Mouse (Mus musculus) neural tube, embryonic 14.5 days (tissue): ENCODE results near the gene Slc9a7. TPM values are rescaled to one million over a fixed set of nuclear protein-coding genes. Genes with fewer than 3 reads are reported as not detected.

Experiments used
- ATAC-seq: fragments of 200-750 bp; cut with Nextera tagmentation; 2 replicates; pipeline ENCODE4 v1.8.0; 2017; ENCODE audit warnings: low read depth, mild to moderate bottlenecking, moderate TSS enrichment, moderate library complexity
- H3K27ac ChIP-seq: fragments of 300-500 bp; sonication (generic); 2 replicates; pipeline ENCODE4 v1.5.1; 2014; ENCODE audit warnings: low read depth, mild to moderate bottlenecking, control low read depth, low read length, moderate library complexity, mixed read lengths
- H3K27me3 ChIP-seq: fragments of 300-500 bp; sonication (generic); 2 replicates; pipeline ENCODE4 v1.6.1; 2014; ENCODE audit warnings: low read length; ENCODE audit not compliant: control insufficient read depth, insufficient read depth
- H3K36me3 ChIP-seq: fragments of 300-500 bp; sonication (generic); 2 replicates; pipeline ENCODE4 v1.6.1; 2014; ENCODE audit warnings: low read length, mixed read lengths; ENCODE audit not compliant: control insufficient read depth, insufficient read depth
- H3K4me1 ChIP-seq: fragments of 300-500 bp; sonication (generic); 2 replicates; pipeline ENCODE4 v1.6.1; 2014; ENCODE audit warnings: low read length; ENCODE audit not compliant: control insufficient read depth, insufficient read depth
- H3K4me2 ChIP-seq: fragments of 300-500 bp; sonication (generic); 2 replicates; pipeline ENCODE4 v1.6.1; 2014; ENCODE audit warnings: mild to moderate bottlenecking, low read depth, low read length, control low read depth
- H3K4me3 ChIP-seq: fragments of 300-500 bp; sonication (generic); 2 replicates; pipeline ENCODE4 v1.5.1; 2014; ENCODE audit warnings: low read depth, low read length, control low read depth, mixed read lengths
- H3K9ac ChIP-seq: fragments of 300-500 bp; sonication (generic); replicated peaks from 2 replicates; pipeline ENCODE4 v1.6.1; 2014; ENCODE audit warnings: low read depth, mild to moderate bottlenecking, control low read depth, low read length, mixed read lengths
- H3K9me3 ChIP-seq: fragments of 300-500 bp; sonication (generic); 2 replicates; pipeline ENCODE4 v1.6.1; 2016; ENCODE audit warnings: low read length; ENCODE audit not compliant: control insufficient read depth
- WGBS: fragments of 180-500 bp; shearing (Covaris S2); extraction: QIAGEN DNeasy Blood & Tissue Kit; methylation state at CpG from one replicate; pipeline ENCODE4 v1.1.7; 2014; 5-methylcytosine and 5-hydroxymethylcytosine counted together
- polyA plus RNA-seq: library from polyadenylated mRNA; unstranded; fragments of >200 nt; fragmentation: Nextera tagmentation; extraction: Ambion mirVana; gene quantifications from 2 replicates; pipeline ENCODE4 v1.2.1, GENCODE M21; 2014

Slc9a7 gene
- polyA plus RNA-seq, 1 experiment from 2014 or later: 23.1 TPM

DNA sequence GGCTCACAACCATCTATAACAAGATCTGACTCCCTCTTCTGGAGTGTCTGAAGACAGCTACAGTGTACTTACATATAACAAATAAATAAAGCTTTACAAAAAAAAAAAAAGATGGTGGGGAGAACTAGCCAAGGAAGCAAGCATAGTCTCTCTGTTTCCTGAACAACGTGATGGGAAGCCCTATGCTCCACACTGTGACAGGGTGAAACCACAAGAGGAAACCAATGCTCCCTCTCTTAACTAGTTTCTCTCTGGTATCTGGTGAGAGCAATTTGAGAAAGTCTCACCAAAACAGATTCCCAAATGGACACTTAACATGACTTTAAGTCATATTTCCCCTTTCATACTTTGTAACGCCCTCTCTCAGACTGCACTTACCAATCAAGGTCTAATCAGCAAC, 5.4 kb downstream of the Slc9a7 start:
- no peaks in the 10 kb centered on the region for H3K4me1 ChIP-seq

DNA sequence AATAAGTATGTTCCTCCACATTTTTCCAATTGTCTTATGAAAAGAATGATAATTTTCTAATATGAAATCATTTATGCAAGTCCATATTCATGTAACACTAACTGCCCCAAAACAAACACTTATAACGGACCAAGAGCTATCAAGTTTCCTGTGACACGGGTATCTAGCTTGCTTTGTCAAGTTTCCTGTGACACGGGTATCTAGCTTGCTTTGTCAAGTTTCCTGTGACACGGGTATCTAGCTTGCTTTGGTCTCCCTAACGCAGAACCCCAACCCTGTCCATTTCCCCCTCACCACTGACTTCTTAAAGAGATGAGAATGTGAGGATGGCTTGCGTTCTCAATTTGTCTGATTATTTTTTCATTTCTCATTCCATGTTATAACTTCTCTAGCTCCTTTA, 12.2 kb downstream of the Slc9a7 start:
- no peak for ATAC-seq
- Histone ChIP-seq H3K36me3 (no peaks in the 10 kb centered on the region), H3K27ac (no peak overlapping the region), H3K4me1 (no peaks in the 10 kb centered on the region), H3K4me3 (no peak overlapping the region), H3K27me3 (no peaks in the 10 kb centered on the region), H3K9me3 (no peaks in the 10 kb centered on the region), H3K4me2 (no peak overlapping the region), H3K9ac (no peak overlapping the region)
- WGBS: 86% methylated on average over 6 of the region's 6 CpGs

More for the DNA sequence above, 5.4 kb downstream of the Slc9a7 start:
- Histone ChIP-seq H3K36me3 (no peaks in the 10 kb centered on the region), H3K4me2 (no peak overlapping the region), H3K9me3 (no peaks in the 10 kb centered on the region), H3K27me3 (no peaks in the 10 kb centered on the region), H3K27ac (no peak overlapping the region), H3K4me3 (no peak overlapping the region), H3K9ac (no peak overlapping the region)
- ATAC-seq: no peak
- WGBS: 74% methylated on average over 2 of the region's 2 CpGs

DNA sequence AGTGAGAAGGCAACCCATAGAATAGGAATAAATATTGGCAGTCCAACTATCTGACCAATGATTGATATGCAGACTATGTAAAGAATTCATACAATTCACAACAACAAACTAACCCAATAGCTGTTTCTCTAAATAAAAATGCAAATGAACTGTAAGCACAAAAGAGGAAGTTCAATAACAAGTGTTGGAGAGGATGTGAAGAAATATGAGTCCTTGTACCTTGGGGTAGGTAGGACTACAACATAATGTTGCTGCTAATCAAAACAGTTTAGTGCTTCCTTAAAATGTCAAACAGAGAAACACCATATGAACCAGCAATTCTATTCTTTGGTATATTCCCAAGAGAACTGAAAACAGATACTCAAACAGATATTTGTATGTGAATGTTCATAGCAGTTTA, 17.8 kb downstream of the Slc9a7 start:
- Histone ChIP-seq H3K36me3 (no peaks in the 10 kb centered on the region), H3K4me3 (no peak overlapping the region), H3K4me1 (no peaks in the 10 kb centered on the region), H3K4me2 (no peak overlapping the region), H3K27me3 (no peaks in the 10 kb centered on the region), H3K9ac (no peak overlapping the region), H3K9me3 (no peaks in the 10 kb centered on the region), H3K27ac (no peak overlapping the region)
- no peak for ATAC-seq

DNA sequence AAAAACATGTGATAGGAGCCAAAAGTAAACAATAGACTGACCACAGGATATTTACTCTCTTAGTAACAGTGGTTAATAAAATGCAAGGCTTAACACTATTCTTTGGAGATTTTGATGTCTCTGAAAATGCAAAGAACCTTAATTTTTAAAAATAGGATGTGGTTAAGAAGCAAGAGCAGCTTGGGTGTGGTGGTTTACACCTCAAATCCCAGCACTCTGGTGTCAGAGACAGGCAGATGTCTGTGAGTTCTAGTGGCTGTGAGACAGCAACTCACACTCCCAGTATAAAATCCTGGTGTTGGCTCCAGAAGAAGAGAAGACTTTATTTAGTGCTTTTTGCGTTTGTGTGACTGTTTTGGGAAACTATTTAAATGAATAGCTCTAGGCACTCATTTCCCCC, 19.6 kb downstream of the Slc9a7 start:
- Histone ChIP-seq H3K36me3 (no peaks in the 10 kb centered on the region), H3K4me2 (no peak overlapping the region), H3K9me3 (no peaks in the 10 kb centered on the region), H3K27ac (no peak overlapping the region), H3K9ac (no peak overlapping the region), H3K4me3 (no peak overlapping the region), H3K4me1 (no peaks in the 10 kb centered on the region), H3K27me3 (no peaks in the 10 kb centered on the region)
- 57% methylated on average over 1 of the region's 1 CpGs for WGBS
- no peak for ATAC-seq

DNA sequence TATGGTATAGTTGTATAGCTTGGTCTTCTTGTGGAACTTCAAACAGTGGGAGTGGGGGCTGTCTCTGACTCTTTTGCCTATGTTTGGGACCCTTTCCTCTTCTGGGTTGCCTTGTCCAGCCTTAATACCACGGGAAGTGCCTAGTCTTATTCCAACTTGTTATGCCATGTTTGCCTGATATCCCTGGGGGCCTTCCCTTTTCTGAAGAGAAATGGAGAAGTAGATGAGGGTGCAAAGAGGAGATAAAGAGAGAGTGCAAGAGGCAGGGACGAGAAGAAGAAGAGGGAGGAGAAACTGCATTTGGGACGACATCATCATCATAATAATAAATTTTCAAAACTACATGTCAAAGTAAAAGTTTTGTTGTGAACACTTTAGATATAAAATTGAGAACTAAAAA, 21.6 kb downstream of the Slc9a7 start:
- no peak for ATAC-seq
- Histone ChIP-seq H3K9ac (no peak overlapping the region), H3K4me1 (no peaks in the 10 kb centered on the region), H3K27ac (no peak overlapping the region), H3K27me3 (no peaks in the 10 kb centered on the region), H3K9me3 (no peaks in the 10 kb centered on the region), H3K4me3 (no peak overlapping the region), H3K4me2 (no peak overlapping the region), H3K36me3 (no peaks in the 10 kb centered on the region)
- WGBS: 92% methylated on average over 3 of the region's 3 CpGs

DNA sequence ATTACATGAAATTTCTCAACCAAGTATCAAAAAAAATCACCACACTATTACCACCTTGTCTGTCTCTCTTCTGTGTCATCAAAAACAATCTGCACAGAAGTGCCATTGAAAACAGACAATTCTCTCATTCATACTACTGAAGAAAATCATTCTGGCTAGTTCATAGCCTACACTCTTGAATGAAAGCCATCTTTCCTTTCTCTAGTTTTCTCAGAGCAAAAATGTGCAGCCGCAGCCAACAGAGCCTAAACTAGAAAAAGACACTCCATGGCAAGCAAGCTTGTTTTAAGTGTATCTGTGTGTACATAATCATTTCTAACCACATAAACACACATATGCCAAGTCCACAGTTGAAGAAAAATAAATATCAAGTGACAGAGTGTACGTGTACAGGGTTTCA, 27.2 kb downstream of the Slc9a7 start:
- H3K9ac ChIP-seq: no peak overlapping the region
- no peaks in the 10 kb centered on the region for H3K9me3 ChIP-seq
- no peak overlapping the region for H3K4me3 ChIP-seq
- H3K27ac ChIP-seq: no peak overlapping the region
- no peaks in the 10 kb centered on the region for H3K27me3 ChIP-seq
- no peaks in the 10 kb centered on the region for H3K36me3 ChIP-seq
- WGBS: 95% methylated on average over 2 of the region's 2 CpGs
- no peaks in the 10 kb centered on the region for H3K4me1 ChIP-seq
- H3K4me2 ChIP-seq: no peak overlapping the region
- ATAC-seq: no peak

DNA sequence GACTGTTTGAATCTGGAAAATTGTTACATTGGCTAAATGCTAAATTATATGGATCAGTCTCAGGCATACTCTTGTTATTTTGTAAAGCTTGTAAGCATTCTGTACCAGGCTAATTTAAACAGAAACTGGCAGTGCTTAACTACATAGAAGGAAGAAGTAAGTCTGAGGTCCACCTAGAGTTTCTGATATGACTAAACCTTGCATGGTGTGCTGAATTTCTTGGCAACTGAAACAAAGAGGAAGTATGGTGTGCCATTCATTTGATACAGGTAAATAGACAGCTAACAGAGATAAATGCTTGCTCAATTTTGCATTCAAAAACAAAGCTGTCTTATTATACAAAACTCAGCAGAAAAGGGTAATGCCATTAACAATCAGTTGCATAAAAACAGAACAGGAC, 63.5 kb downstream of the Slc9a7 start:
- Histone ChIP-seq H3K9ac (no peak overlapping the region), H3K36me3 (no peaks in the 10 kb centered on the region), H3K27ac (no peak overlapping the region), H3K4me2 (no peak overlapping the region), H3K4me3 (no peak overlapping the region), H3K9me3 (no peaks in the 10 kb centered on the region), H3K4me1 (no peaks in the 10 kb centered on the region), H3K27me3 (no peaks in the 10 kb centered on the region)
- ATAC-seq: no peak

DNA sequence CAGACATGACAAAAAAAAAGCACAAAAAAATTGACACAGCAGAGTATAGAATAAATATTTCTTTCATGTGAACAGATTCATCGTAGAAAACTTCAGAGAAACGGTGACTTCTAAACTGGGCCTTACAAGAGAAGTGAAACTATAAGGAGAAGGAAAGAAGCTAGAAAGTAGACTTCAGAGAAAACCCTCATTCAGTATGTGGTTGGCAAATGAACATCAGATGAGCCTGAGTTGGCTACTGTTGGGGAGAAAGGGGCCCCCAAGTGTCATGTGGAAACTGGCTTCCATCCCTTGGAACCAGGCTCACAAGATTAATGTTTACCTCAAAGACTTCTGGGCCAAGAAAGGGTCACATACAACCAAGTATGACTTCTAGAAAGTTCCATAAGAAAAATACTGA, 70.1 kb downstream of the Slc9a7 start:
- Histone ChIP-seq H3K36me3 (no peaks in the 10 kb centered on the region), H3K27ac (no peak overlapping the region), H3K4me2 (no peak overlapping the region), H3K9me3 (no peaks in the 10 kb centered on the region), H3K4me3 (no peak overlapping the region), H3K4me1 (no peaks in the 10 kb centered on the region), H3K9ac (no peak overlapping the region), H3K27me3 (no peaks in the 10 kb centered on the region)
- ATAC-seq: no peak
- WGBS: 91% methylated on average over 2 of the region's 2 CpGs

DNA sequence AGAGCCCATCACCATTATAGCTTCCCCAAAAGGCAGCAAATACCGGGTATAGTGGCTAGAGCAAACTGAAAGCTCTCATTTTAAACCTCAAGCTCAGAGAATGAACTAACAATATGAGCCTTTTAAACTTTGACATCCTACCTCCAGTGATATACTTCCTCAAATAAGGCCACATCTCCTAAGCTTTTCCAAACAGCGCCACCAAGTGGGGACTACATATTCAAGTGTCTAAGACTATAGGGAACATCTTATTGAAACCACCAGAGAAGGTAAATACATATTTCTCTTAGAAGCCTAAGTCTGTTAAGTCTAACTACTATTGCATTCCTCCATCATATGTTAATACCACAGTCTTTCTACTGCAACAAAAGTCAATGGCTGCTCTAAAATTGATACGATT, 106.0 kb downstream of the Slc9a7 start:
- no peaks in the 10 kb centered on the region for H3K4me1 ChIP-seq
- ATAC-seq: no peak
- H3K4me2 ChIP-seq: no peak overlapping the region
- no peaks in the 10 kb centered on the region for H3K27me3 ChIP-seq
- H3K4me3 ChIP-seq: no peak overlapping the region
- no peaks in the 10 kb centered on the region for H3K36me3 ChIP-seq
- no peak overlapping the region for H3K27ac ChIP-seq
- 66% methylated on average over 3 of the region's 3 CpGs for WGBS
- H3K9me3 ChIP-seq: no peaks in the 10 kb centered on the region
- no peak overlapping the region for H3K9ac ChIP-seq

DNA sequence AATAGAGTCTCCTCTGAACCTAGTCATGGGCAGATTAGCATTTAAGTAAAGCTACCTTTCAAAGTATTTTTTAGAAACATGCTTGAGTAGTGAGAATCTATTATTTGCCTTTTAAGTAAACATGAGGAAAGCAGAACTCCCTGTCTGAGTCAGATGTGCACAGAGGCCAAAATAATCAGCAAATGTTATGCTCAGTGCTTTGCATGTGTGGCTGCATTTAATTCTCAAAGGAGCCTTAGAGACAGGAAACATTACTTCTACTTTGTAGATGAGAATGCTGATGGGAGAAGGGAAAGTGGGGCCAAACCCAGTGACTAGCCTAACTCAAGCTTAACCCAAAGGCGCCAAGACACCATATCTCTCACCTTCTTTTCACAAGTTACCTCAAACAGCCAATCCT, 114.8 kb downstream of the Slc9a7 start:
- Histone ChIP-seq H3K27me3 (no peaks in the 10 kb centered on the region), H3K9ac (no peak overlapping the region), H3K4me1 (no peaks in the 10 kb centered on the region), H3K36me3 (no peaks in the 10 kb centered on the region), H3K4me3 (no peak overlapping the region), H3K9me3 (no peaks in the 10 kb centered on the region), H3K27ac (no peak overlapping the region), H3K4me2 (no peak overlapping the region)
- no peak for ATAC-seq
- 72% methylated on average over 1 of the region's 1 CpGs for WGBS
